Mouse (Mus musculus) right cerebral cortex, adult 2 months (tissue): ENCODE data around the gene Glra1.

Experiments
- DNase-seq, 2 experiments: peaks; one replicate each; pipeline ENCODE4 v3.0.0; 2021 to 2022; ENCODE audit warnings: low spot score in 2 of 2

Glra1 gene

DNA sequence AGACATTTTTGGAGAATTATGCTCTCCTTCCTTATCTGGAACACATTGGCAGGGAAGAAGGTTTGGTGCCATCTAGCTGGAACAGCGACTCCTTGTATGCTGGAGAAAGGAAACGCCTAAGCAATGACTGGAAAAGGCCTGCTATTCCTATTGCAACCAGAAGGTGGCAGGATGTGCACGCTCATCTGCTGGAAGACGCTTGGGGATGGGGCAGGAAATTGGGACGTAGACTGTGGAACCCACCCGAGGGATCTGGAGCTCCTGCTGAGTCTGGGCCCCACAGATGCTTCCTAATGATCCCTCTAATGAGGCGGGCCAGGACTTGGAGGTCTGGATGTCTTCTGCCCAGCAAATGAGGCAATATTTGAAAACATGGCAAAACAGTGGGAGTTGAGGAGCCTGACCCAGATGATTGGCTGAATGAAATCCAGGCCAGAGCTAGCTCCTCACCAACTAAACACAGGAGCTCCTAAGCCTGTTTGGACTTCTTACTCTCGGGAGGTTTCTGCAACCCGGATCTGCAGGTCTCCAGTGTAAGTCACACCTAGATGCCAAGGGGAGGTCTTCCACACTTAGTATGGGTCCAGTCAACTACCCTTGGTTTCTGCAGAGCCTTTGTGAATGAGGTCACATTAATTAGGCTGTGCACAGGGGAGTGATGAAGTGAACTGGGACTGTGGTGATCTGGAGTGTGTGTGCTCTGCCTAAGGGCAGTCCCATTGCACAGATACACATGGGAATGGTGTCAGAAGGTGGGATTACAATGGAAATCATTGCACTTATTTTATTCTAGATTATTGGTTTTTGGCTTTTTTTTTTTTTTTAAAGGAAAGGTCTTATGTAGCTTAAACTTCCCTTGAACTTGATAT, 89.0 kb downstream of the Glra1 start:
- DNase-seq = peak; percentile 87 to 88

GRCm38 (mm10) chr11:55517666-55518065, 90.3 kb downstream of the Glra1 start:
- no peak for DNase-seq

DNA sequence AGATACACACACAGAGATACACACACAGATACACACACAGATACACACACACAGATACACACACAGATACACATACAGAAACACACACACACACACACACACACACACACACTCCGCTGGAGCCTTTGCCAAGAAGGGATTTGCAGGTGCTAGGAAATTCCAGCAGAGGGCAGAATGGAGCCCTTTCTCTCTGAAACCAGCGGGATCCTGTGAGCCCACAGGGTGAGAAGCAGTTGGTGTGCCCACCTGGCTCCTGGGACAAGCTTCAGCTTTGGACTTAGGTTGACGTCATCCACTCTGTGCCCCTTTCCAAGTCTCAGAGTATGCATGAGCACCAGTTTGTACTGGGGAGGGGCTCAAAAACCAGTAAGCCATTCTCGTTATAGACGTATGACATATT, 96.6 kb downstream of the Glra1 start:
- DNase-seq = no peak

DNA sequence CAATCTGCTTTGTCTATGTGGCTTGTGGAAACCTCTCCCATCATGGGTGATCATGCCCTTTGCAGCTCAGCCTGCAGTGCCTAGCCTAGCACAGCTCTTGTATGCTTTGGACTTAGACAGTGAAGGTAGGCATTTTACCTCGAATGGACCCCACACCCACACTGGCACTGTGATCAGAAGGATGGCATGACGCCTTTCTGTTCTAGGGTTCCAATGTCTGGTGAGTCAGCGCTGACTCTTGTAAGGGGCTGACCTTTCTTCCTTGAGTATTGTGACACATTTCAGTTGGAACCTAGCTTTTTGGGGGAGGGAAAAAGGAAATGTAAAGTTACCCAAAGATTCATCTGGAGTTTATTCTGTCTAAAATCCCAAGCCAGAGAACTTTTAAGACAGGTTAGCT, 102.5 kb downstream of the Glra1 start:
- no peak for DNase-seq

DNA sequence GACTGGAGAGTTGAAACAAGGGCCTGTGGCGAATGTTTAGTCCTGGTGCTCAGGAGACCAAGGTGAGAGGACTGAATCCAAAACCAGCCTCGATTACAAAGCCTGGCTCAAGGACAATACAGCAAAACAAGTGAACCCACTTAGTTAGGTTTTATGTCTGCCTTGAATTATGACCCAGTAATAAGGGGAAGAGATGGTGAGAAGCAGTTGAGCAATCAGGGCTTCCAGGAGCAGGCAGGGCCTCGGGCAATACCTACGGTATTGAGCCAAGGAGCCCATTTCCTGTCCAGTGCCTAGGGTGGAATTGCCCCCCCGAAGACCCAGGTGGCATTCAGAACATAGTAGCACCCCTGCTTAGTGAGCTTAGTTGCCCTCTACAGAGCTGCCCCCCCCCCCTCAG, 105.1 kb downstream of the Glra1 start:
- no peak for DNase-seq

DNA sequence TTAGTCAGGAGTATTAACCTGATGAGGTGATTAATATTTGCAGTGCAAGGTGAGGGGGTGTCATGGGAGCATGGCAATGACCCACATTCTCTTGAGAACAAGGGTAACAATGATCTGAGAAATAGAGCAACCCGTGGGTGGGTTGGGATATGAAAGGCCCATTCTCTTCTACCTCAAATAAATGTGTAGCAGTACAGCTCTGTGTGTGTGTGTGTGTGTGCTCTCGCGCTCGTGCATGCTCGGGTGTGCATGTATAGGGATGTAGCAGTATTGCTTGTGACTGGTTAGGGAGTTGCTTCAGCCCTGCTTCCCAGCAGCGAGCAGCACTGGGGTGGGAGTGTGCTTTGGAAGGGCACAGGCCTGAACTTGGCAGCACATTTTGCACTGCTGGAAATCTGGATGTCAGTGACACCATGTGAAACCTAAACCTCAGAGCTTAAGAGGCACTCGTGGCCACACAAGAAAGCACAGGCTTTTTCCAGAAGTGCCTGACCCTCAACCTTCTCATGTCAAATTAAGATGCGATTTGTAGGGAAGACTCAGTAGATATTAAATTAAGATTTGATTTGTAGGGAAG, 106.0 kb downstream of the Glra1 start:
- no peak for DNase-seq

GRCm38 (mm10) chr11:55497885-55498284, 110.1 kb downstream of the Glra1 start:
- peak; percentile 44 to 45 for DNase-seq

DNA sequence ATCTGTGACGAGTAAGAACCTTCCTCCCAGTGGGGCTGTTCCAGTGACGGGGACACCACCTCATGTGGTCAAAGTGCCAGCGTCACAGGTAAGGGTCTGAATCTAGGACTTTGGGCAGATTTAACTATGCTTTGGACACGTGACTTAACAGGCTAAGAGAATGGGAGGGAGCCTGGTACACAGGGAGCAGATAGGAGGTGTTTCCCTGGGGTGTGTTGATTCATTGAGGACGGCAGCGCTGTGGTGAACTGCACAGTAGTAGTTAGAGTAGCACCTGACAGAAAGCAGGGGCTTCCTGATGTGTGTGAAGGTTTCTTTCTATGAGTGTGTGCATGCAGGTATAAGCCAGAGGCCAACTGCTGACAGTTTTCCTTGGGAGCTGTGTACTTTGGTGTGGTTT, 111.8 kb downstream of the Glra1 start:
- DNase-seq = no peak

- no peak for DNase-seq
These were observed 122.6 kb downstream of the Glra1 start for GRCm38 (mm10) chr11:55485443-55485842.

DNA sequence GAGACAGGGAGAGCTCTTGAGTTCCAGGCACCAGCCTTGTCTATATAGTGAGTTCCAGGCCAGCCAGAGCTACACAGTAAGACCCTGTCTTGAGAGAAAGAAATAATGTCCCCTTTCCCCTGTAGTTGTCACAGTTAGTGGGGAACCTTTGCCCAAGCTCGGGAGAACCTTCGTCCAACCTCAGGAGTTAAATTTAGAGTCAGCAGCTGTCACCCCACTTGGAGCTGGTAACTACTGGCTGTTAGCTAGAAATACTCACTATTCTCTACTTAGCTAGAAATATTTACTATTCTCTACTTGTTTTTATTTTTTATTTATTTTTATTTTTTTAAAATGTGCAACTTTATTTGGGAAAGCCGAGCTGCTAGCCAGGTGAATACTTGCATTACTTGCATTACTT, 134.8 kb downstream of the Glra1 start:
- no peak for DNase-seq

DNA sequence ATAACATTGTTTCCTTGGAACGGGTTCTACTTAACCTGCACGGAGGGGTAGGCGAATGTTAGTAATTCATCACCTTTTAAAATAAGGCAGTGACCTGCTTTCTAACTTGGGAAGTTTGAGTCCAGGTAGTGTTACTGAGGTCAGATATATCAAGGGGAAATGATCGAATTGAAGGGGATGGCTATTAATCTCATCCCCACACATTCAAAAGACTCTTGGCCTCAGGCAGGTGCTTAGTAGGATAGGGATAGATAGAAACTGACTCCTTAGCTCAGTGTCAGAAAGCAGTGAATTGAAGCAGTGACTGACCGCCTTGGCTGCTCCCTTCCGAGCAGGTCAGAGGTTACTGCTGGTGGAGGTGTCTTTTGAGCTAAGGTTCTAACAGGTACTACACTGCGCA, 136.5 kb downstream of the Glra1 start:
- no peak for DNase-seq

- no peak for DNase-seq
These were observed 137.2 kb downstream of the Glra1 start for GRCm38 (mm10) chr11:55470761-55471160.

- DNase-seq = peak in 1 of 2 experiments; percentile 28
These were observed 137.9 kb downstream of the Glra1 start for GRCm38 (mm10) chr11:55469923-55470691.

DNA sequence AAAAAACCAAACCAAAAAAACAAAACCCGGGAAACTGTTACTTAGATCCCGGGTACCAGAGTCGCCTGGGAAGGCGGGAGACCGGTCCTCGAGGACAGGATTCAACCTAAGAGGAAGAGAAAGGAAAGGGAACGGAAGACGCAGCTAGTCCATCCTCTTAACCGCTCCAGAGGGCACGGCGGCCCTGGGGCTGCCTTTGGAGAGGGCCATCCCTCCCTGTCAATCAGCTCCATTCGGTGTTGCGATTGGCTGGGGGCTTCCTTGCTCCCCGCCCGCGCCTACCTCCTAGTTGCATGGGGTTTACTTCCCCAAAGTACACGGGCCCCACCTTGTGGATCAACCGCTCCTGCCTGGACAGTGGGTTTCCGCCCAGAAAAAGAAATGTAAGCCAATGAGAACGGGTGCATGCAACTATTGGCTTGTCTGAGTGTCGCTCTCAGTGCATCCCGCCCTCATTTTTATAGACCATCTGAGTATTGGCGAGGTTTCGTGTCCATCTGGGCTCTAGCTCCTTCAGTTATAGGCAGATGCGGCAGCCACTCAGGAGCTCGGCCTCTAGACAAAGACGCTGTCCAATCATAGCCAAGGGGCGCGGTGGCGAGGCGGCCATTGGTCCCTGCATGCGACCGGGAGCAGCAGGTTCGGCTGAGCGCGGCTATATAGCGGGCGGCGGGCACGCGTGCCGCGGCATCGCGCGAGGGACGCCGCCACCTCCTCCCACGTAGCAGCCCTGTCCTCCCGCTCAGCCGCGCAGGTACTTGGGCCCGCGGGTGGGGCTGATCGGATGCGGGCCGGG, 138.8 kb downstream of the Glra1 start, which contains the start of gene G3bp1:
Gene G3bp1 (plus strand): TSS at position 638 of the 796 bp plus-strand sequence.
- DNase-seq = peak; percentile 100

GRCm38 (mm10) chr11:55468611-55469047, 139.4 kb downstream of the Glra1 start:
- DNase-seq = no peak

- no peak for DNase-seq
These were observed 140.0 kb downstream of the Glra1 start for GRCm38 (mm10) chr11:55468012-55468411.

GRCm38 (mm10) chr11:55465177-55465576, 142.8 kb downstream of the Glra1 start:
- no peak for DNase-seq

GRCm38 (mm10) chr11:55464707-55465106, 143.3 kb downstream of the Glra1 start:
- DNase-seq = no peak
